Mouse (Mus musculus): ENCODE measurements at regions not wholly inside any gene's neighbourhood (a gene's known extent, or its start where the extent isn't known, plus 50 kb on each side); places are given as distances from the start of the nearest gene placed in this dataset.

GRCm38 (mm10) chr1:43394035-43394434 is 50.3 kb upstream of the Nck2 start:
- no peak for TF ChIP-seq POLR2A (IDR thresholded peaks at IDR 0.05; ENCODE audit: borderline replicate concordance, low read depth, low read length)
- TF ChIP-seq CTCF (IDR thresholded peaks at IDR 0.05; ENCODE audit: low read depth, low read length) = no peak
- Histone ChIP-seq H3K4me1 (ENCODE audit: control insufficient read depth, insufficient read depth, low read length) (no peaks in the 10 kb centered on the region), H3K27ac (ENCODE audit: insufficient read depth, low read depth, low read length) (no peak overlapping the region)

More at GRCm38 (mm10) chr1:43394035-43394434, 50.3 kb upstream of the Nck2 start:
- no peak overlapping the region for H3K4me3 ChIP-seq (ENCODE audit: insufficient read depth, low read length)
